ENCODE assay signal across 11 mouse cellular contexts in genomic region chr8:106433667-106434066, GRCm38 (mm10). TPM values are rescaled to one million over a fixed set of nuclear protein-coding genes. Genes with fewer than 3 reads are reported as not detected.
DNase-seq lines count a peak whose midpoint lies in the region; ATAC-seq lines count a peak whose summit lies in the region.
"Had no signal": no experiment of that assay in that cellular context is flagged by ENCODE, and none has a peak within 500 bp of the region (broad histone marks: within the 10 kb centered on the region; RNA-seq: fewer than 3 reads in every experiment).

No protein-coding gene starts in this region.

- H3K27ac ChIP-seq in hindbrain, embryonic 14.5 days = no peak overlapping the region
- no peak overlapping the region for H3K27ac ChIP-seq in hindbrain, embryonic 11.5 days (ENCODE audit: low read depth, low read length)
- no peak overlapping the region for H3K27ac ChIP-seq in midbrain, embryonic 12.5 days (replicated peaks)
- no peak overlapping the region for H3K27ac ChIP-seq in midbrain, embryonic 13.5 days
- H3K27ac ChIP-seq in embryonic facial prominence, embryonic 15.5 days (replicated peaks) = no peak overlapping the region
- no peak overlapping the region for H3K27ac ChIP-seq in neural tube, embryonic 15.5 days (replicated peaks)
- H3K27ac ChIP-seq: forebrain, embryonic 15.5 days; heart, embryonic 13.5 days; hindbrain, embryonic 12.5 days; liver, embryonic 12.5 days had no signal

- 48% methylated on average over 1 of the region's 1 CpGs for WGBS in hindbrain, embryonic 14.5 days
- WGBS in hindbrain, embryonic 11.5 days = 47% methylated on average over 1 of the region's 1 CpGs
- 45% methylated on average over 1 of the region's 1 CpGs for WGBS in midbrain, embryonic 12.5 days
- 52% methylated on average over 1 of the region's 1 CpGs for WGBS in midbrain, embryonic 13.5 days
- WGBS in embryonic facial prominence, embryonic 15.5 days = 19% methylated on average over 1 of the region's 1 CpGs
- WGBS in neural tube, embryonic 15.5 days = 36% methylated on average over 1 of the region's 1 CpGs

- no peaks in the 10 kb centered on the region for H3K36me3 ChIP-seq in hindbrain, embryonic 14.5 days (replicated peaks; ENCODE audit: control insufficient read depth, insufficient read depth)
- H3K36me3 ChIP-seq in hindbrain, embryonic 11.5 days (ENCODE audit: control insufficient read depth, insufficient read depth, low read length) = no peaks in the 10 kb centered on the region
- H3K36me3 ChIP-seq in midbrain, embryonic 12.5 days = no peaks in the 10 kb centered on the region
- H3K36me3 ChIP-seq in midbrain, embryonic 13.5 days = peaks cover 5% of the 10 kb centered on the region; the same call in 1 of the 2 replicates
- no peaks in the 10 kb centered on the region for H3K36me3 ChIP-seq in embryonic facial prominence, embryonic 15.5 days
- no peaks in the 10 kb centered on the region for H3K36me3 ChIP-seq in neural tube, embryonic 15.5 days
- H3K36me3 ChIP-seq: hindbrain, embryonic 12.5 days; liver, embryonic 12.5 days had no signal

- no peak for DNase-seq in hindbrain, embryonic 14.5 days (ENCODE audit: low spot score)
- DNase-seq in hindbrain, embryonic 11.5 days (ENCODE audit: low spot score) = no peak
- no peak for DNase-seq in urinary bladder, postnatal 14 days (ENCODE audit: low spot score)

- H3K4me2 ChIP-seq in hindbrain, embryonic 14.5 days (replicated peaks) = peak overlapping the region; percentile 57
- no peak overlapping the region for H3K4me2 ChIP-seq in hindbrain, embryonic 11.5 days (replicated peaks; ENCODE audit: low read depth, low read length)
- H3K4me2 ChIP-seq in midbrain, embryonic 12.5 days (replicated peaks) = peak overlapping the region; percentile 52; the same call in 1 of the 2 replicates
- H3K4me2 ChIP-seq in midbrain, embryonic 13.5 days (replicated peaks) = no peak overlapping the region
- peak overlapping the region; percentile 51; the same call in 1 of the 2 replicates for H3K4me2 ChIP-seq in embryonic facial prominence, embryonic 15.5 days (replicated peaks)
- H3K4me2 ChIP-seq in neural tube, embryonic 15.5 days = peak overlapping the region; percentile 60

- ATAC-seq in hindbrain, embryonic 14.5 days (ENCODE audit: low FRiP score) = no peak
- no peak for ATAC-seq in hindbrain, embryonic 11.5 days (ENCODE audit: low FRiP score)
- no peak for ATAC-seq in midbrain, embryonic 12.5 days (ENCODE audit: low FRiP score, low read depth)
- ATAC-seq in midbrain, embryonic 13.5 days = no peak
- ATAC-seq in embryonic facial prominence, embryonic 15.5 days (ENCODE audit: insufficient number of reproducible peaks, low FRiP score, low TSS enrichment, low read depth) = no peak
- ATAC-seq in neural tube, embryonic 15.5 days (ENCODE audit: low FRiP score) = no peak
- ATAC-seq: liver, embryonic 12.5 days had no signal

- 0 out of 2 replicates have a peak, but pooled peaks cover 5% of the 10 kb centered on the region for H3K27me3 ChIP-seq in hindbrain, embryonic 14.5 days (ENCODE audit: control insufficient read depth, insufficient read depth, low read length)
- H3K27me3 ChIP-seq in hindbrain, embryonic 11.5 days (ENCODE audit: control insufficient read depth, insufficient read depth, low read length) = no peaks in the 10 kb centered on the region; the same call in 1 of the 2 replicates
- peaks cover 17% of the 10 kb centered on the region for H3K27me3 ChIP-seq in midbrain, embryonic 12.5 days
- H3K27me3 ChIP-seq in midbrain, embryonic 13.5 days = peaks cover 12% of the 10 kb centered on the region
- H3K27me3 ChIP-seq in embryonic facial prominence, embryonic 15.5 days = peaks cover 8% of the 10 kb centered on the region; the same call in 1 of the 2 replicates
- no peaks in the 10 kb centered on the region for H3K27me3 ChIP-seq in neural tube, embryonic 15.5 days (replicated peaks)

- no peaks in the 10 kb centered on the region for H3K9me3 ChIP-seq in hindbrain, embryonic 14.5 days (ENCODE audit: control insufficient read depth, low read length)
- no peaks in the 10 kb centered on the region for H3K9me3 ChIP-seq in hindbrain, embryonic 11.5 days (ENCODE audit: control insufficient read depth, low read length)
- H3K9me3 ChIP-seq in midbrain, embryonic 12.5 days = no peaks in the 10 kb centered on the region
- no peaks in the 10 kb centered on the region for H3K9me3 ChIP-seq in midbrain, embryonic 13.5 days
- H3K9me3 ChIP-seq in embryonic facial prominence, embryonic 15.5 days (replicated peaks) = no peaks in the 10 kb centered on the region
- no peaks in the 10 kb centered on the region for H3K9me3 ChIP-seq in neural tube, embryonic 15.5 days (replicated peaks)
- H3K9me3 ChIP-seq: forebrain, embryonic 15.5 days; heart, embryonic 13.5 days; hindbrain, embryonic 12.5 days; liver, embryonic 12.5 days had no signal

- H3K9ac ChIP-seq in hindbrain, embryonic 14.5 days = 0 out of 2 replicates have a peak overlapping the region, but pooled peaks have one; percentile 43
- H3K9ac ChIP-seq in hindbrain, embryonic 11.5 days (ENCODE audit: low read depth, low read length) = no peak overlapping the region
- no peak overlapping the region for H3K9ac ChIP-seq in midbrain, embryonic 12.5 days (replicated peaks)
- H3K9ac ChIP-seq in midbrain, embryonic 13.5 days (replicated peaks) = no peak overlapping the region
- H3K9ac ChIP-seq in embryonic facial prominence, embryonic 15.5 days = no peak overlapping the region
- no peak overlapping the region for H3K9ac ChIP-seq in neural tube, embryonic 15.5 days (replicated peaks)
- H3K9ac ChIP-seq: liver, embryonic 12.5 days had no signal

- H3K4me1 ChIP-seq in hindbrain, embryonic 14.5 days (replicated peaks; ENCODE audit: control insufficient read depth, insufficient read depth, low read length) = 0 out of 2 replicates have a peak, but pooled peaks cover 8% of the 10 kb centered on the region
- no peaks in the 10 kb centered on the region for H3K4me1 ChIP-seq in hindbrain, embryonic 11.5 days (replicated peaks; ENCODE audit: control insufficient read depth, insufficient read depth, low read length)
- no peaks in the 10 kb centered on the region for H3K4me1 ChIP-seq in midbrain, embryonic 12.5 days
- no peaks in the 10 kb centered on the region for H3K4me1 ChIP-seq in midbrain, embryonic 13.5 days (replicated peaks)
- 0 out of 2 replicates have a peak, but pooled peaks cover 6% of the 10 kb centered on the region for H3K4me1 ChIP-seq in embryonic facial prominence, embryonic 15.5 days
- peaks cover 8% of the 10 kb centered on the region for H3K4me1 ChIP-seq in neural tube, embryonic 15.5 days
- H3K4me1 ChIP-seq: hindbrain, embryonic 12.5 days; liver, embryonic 12.5 days had no signal

- H3K4me3 ChIP-seq in hindbrain, embryonic 14.5 days (replicated peaks; ENCODE audit: low read length) = no peak overlapping the region
- H3K4me3 ChIP-seq in hindbrain, embryonic 11.5 days (ENCODE audit: low read depth, low read length) = no peak overlapping the region
- H3K4me3 ChIP-seq in midbrain, embryonic 12.5 days = no peak overlapping the region
- H3K4me3 ChIP-seq in midbrain, embryonic 13.5 days (replicated peaks) = no peak overlapping the region
- H3K4me3 ChIP-seq in embryonic facial prominence, embryonic 15.5 days (replicated peaks) = no peak overlapping the region
- H3K4me3 ChIP-seq in neural tube, embryonic 15.5 days (replicated peaks) = no peak overlapping the region
- H3K4me3 ChIP-seq: liver, embryonic 12.5 days had no signal

RNA-seq across cellular contexts. Expression of gene Zfp90, which starts 18.5 kb away (rescaled TPM):
- 40.3 and 41.7 TPM in 2 replicates for polyA plus RNA-seq in hindbrain, embryonic 14.5 days (2014; fragmentation: Nextera tagmentation; extraction: Ambion mirVana)
- 31.4 and 34.1 TPM in 2 replicates for polyA plus RNA-seq in hindbrain, embryonic 11.5 days (2014; fragmentation: Nextera tagmentation; extraction: Ambion mirVana)
- polyA plus RNA-seq in midbrain, embryonic 12.5 days (2016; fragmentation: Nextera tagmentation; extraction: Ambion mirVana) = 37.5 and 37.8 TPM in 2 replicates
- polyA plus RNA-seq in midbrain, embryonic 13.5 days (2015; fragmentation: Nextera tagmentation; extraction: Ambion mirVana) = 44.4 and 46.9 TPM in 2 replicates
- 22.2 and 23.9 TPM in 2 replicates for polyA plus RNA-seq in embryonic facial prominence, embryonic 15.5 days (2015; fragmentation: Nextera tagmentation; extraction: Ambion mirVana)
- polyA plus RNA-seq in neural tube, embryonic 15.5 days (2015; fragmentation: Nextera tagmentation; extraction: Ambion mirVana) = 34.2 and 39.3 TPM in 2 replicates

Comparison
In these comparisons a context has a peak if more than half of its experiments do, and no peak if none do; other contexts are left out.
1. H3K4me2 ChIP-seq: peak in hindbrain, embryonic 14.5 days (single experiment), midbrain, embryonic 12.5 days (single experiment), embryonic facial prominence, embryonic 15.5 days (single experiment) and neural tube, embryonic 15.5 days (single experiment); none in hindbrain, embryonic 11.5 days (single experiment) and midbrain, embryonic 13.5 days (single experiment).